Mouse (Mus musculus): ENCODE results near the gene Copz2. TPM values are rescaled to one million over a fixed set of nuclear protein-coding genes. Genes with fewer than 3 reads are reported as not detected.

Copz2 gene
- polyA plus RNA-seq, 1 experiment: 120 TPM

GRCm38 (mm10) chr11:96875745-96876144, 26.1 kb downstream of the Copz2 start:
- Histone ChIP-seq H3K36me3 (ENCODE audit: control insufficient read depth, insufficient read depth) (no peaks in the 10 kb centered on the region), H3K27me3 (ENCODE audit: control insufficient read depth, insufficient read depth, insufficient read length) (no peaks in the 10 kb centered on the region), H3K4me2 (ENCODE audit: low read depth) (peak overlapping the region; percentile 70), H3ac (ENCODE audit: control insufficient read depth, insufficient read length) (no peak overlapping the region), H3K4me3 (no peak overlapping the region), H3K79me2 (ENCODE audit: control insufficient read depth, insufficient read depth) (no peaks in the 10 kb centered on the region)
- peak in 2 of 3 experiments; percentile 51 to 71 for TF ChIP-seq MYOD1 (IDR thresholded peaks at IDR 0.05; ENCODE audit: control insufficient read depth in 1 of 3, insufficient read length in 2 of 3, low read depth in 2 of 3)
- no peak for TF ChIP-seq TCF3 (IDR thresholded peaks at IDR 0.05; ENCODE audit: insufficient read length, low read depth)
- TF ChIP-seq POLR2AphosphoS2 (IDR thresholded peaks at IDR 0.05; ENCODE audit: insufficient read length, low read depth): no peak
- no peak for TF ChIP-seq CEBPB (IDR thresholded peaks at IDR 0.05; ENCODE audit: insufficient read depth, poor library complexity, severe bottlenecking)
- TF ChIP-seq E2F4 (IDR thresholded peaks at IDR 0.05; ENCODE audit: insufficient read depth): no peak
- TF ChIP-seq SRF (IDR thresholded peaks at IDR 0.05; ENCODE audit: control insufficient read depth, insufficient read length, low read depth): no peak
- no peak for TF ChIP-seq TCF12 (IDR thresholded peaks at IDR 0.05; ENCODE audit: insufficient read depth, poor library complexity, severe bottlenecking)
- peak in 2 of 3 experiments; percentile 50 to 62 for TF ChIP-seq MYOG (IDR thresholded peaks at IDR 0.05; ENCODE audit: control insufficient read depth in 1 of 3, insufficient read depth in 1 of 3, insufficient read length in 2 of 3, low read depth in 2 of 3)
- no peak for TF ChIP-seq REST (IDR thresholded peaks at IDR 0.05; ENCODE audit: insufficient read depth, insufficient read length)

GRCm38 (mm10) chr11:96876300-96877040, 26.8 kb downstream of the Copz2 start:
- H3K4me3 ChIP-seq: no peak overlapping the region
- no peaks in the 10 kb centered on the region for H3K36me3 ChIP-seq (ENCODE audit: control insufficient read depth, insufficient read depth)
- H3ac ChIP-seq (ENCODE audit: control insufficient read depth, insufficient read length): no peak overlapping the region
- H3K27me3 ChIP-seq (ENCODE audit: control insufficient read depth, insufficient read depth, insufficient read length): no peaks in the 10 kb centered on the region
- H3K79me2 ChIP-seq (ENCODE audit: control insufficient read depth, insufficient read depth): no peaks in the 10 kb centered on the region
- no peak overlapping the region for H3K4me2 ChIP-seq (ENCODE audit: low read depth)
- no peak for TF ChIP-seq MAX (IDR thresholded peaks at IDR 0.05; ENCODE audit: low read depth)
- TF ChIP-seq USF1 (IDR thresholded peaks at IDR 0.05; ENCODE audit: low read depth): no peak
- no peak for TF ChIP-seq REST (IDR thresholded peaks at IDR 0.05; ENCODE audit: insufficient read depth, insufficient read length)
- TF ChIP-seq TCF3 (IDR thresholded peaks at IDR 0.05; ENCODE audit: insufficient read length, low read depth): no peak

- Histone ChIP-seq H3K4me2 (ENCODE audit: low read depth) (no peak overlapping the region), H3ac (ENCODE audit: control insufficient read depth, insufficient read length) (no peak overlapping the region), H3K79me2 (ENCODE audit: control insufficient read depth, insufficient read depth) (no peaks in the 10 kb centered on the region), H3K36me3 (ENCODE audit: control insufficient read depth, insufficient read depth) (no peaks in the 10 kb centered on the region), H3K4me3 (no peak overlapping the region), H3K27me3 (ENCODE audit: control insufficient read depth, insufficient read depth, insufficient read length) (no peaks in the 10 kb centered on the region)
- no peak for TF ChIP-seq CEBPB (IDR thresholded peaks at IDR 0.05; ENCODE audit: insufficient read depth, poor library complexity, severe bottlenecking)
- TF ChIP-seq MYOD1 (IDR thresholded peaks at IDR 0.05; ENCODE audit: control insufficient read depth in 1 of 3, insufficient read length in 2 of 3, low read depth in 2 of 3): no peak
- no peak for TF ChIP-seq SRF (IDR thresholded peaks at IDR 0.05; ENCODE audit: control insufficient read depth, insufficient read length, low read depth)
Measured at GRCm38 (mm10) chr11:96877071-96877470, 27.4 kb downstream of the Copz2 start.

- H3K36me3 ChIP-seq (ENCODE audit: control insufficient read depth, insufficient read depth): no peaks in the 10 kb centered on the region
- no peaks in the 10 kb centered on the region for H3K79me2 ChIP-seq (ENCODE audit: control insufficient read depth, insufficient read depth)
- TF ChIP-seq POLR2AphosphoS2 (IDR thresholded peaks at IDR 0.05; ENCODE audit: insufficient read length, low read depth) (no peak), MYOD1 (IDR thresholded peaks at IDR 0.05; ENCODE audit: control insufficient read depth in 1 of 3, insufficient read length in 2 of 3, low read depth in 2 of 3) (no peak), SRF (IDR thresholded peaks at IDR 0.05; ENCODE audit: control insufficient read depth, insufficient read length, low read depth) (no peak), TCF12 (IDR thresholded peaks at IDR 0.05; ENCODE audit: insufficient read depth, poor library complexity, severe bottlenecking) (no peak), POLR2A (IDR thresholded peaks at IDR 0.05; ENCODE audit: insufficient read length, low read depth) (no peak), MAX (IDR thresholded peaks at IDR 0.05; ENCODE audit: low read depth) (no peak), E2F4 (IDR thresholded peaks at IDR 0.05; ENCODE audit: insufficient read depth) (no peak), REST (IDR thresholded peaks at IDR 0.05; ENCODE audit: insufficient read depth, insufficient read length) (no peak), CEBPB (IDR thresholded peaks at IDR 0.05; ENCODE audit: insufficient read depth, poor library complexity, severe bottlenecking) (no peak), USF1 (IDR thresholded peaks at IDR 0.05; ENCODE audit: low read depth) (no peak), TCF3 (IDR thresholded peaks at IDR 0.05; ENCODE audit: insufficient read length, low read depth) (no peak), MYOG (IDR thresholded peaks at IDR 0.05; ENCODE audit: control insufficient read depth in 1 of 3, insufficient read depth in 1 of 3, insufficient read length in 2 of 3, low read depth in 2 of 3) (no peak)
- no peak overlapping the region for H3ac ChIP-seq (ENCODE audit: control insufficient read depth, insufficient read length)
- no peak overlapping the region for H3K4me2 ChIP-seq (ENCODE audit: low read depth)
- no peaks in the 10 kb centered on the region for H3K27me3 ChIP-seq (ENCODE audit: control insufficient read depth, insufficient read depth, insufficient read length)
- no peak overlapping the region for H3K4me3 ChIP-seq
Measured at GRCm38 (mm10) chr11:96878715-96879114, 29.0 kb downstream of the Copz2 start.

- H3ac ChIP-seq (ENCODE audit: control insufficient read depth, insufficient read length): no peak overlapping the region
- TF ChIP-seq POLR2AphosphoS2 (IDR thresholded peaks at IDR 0.05; ENCODE audit: insufficient read length, low read depth) (no peak), POLR2A (IDR thresholded peaks at IDR 0.05; ENCODE audit: insufficient read length, low read depth) (no peak), MYOG (IDR thresholded peaks at IDR 0.05; ENCODE audit: control insufficient read depth in 1 of 3, insufficient read depth in 1 of 3, insufficient read length in 2 of 3, low read depth in 2 of 3) (no peak), MYOD1 (IDR thresholded peaks at IDR 0.05; ENCODE audit: control insufficient read depth in 1 of 3, insufficient read length in 2 of 3, low read depth in 2 of 3) (no peak), CEBPB (IDR thresholded peaks at IDR 0.05; ENCODE audit: insufficient read depth, poor library complexity, severe bottlenecking) (no peak), REST (IDR thresholded peaks at IDR 0.05; ENCODE audit: insufficient read depth, insufficient read length) (no peak), TCF12 (IDR thresholded peaks at IDR 0.05; ENCODE audit: insufficient read depth, poor library complexity, severe bottlenecking) (no peak)
- no peaks in the 10 kb centered on the region for H3K79me2 ChIP-seq (ENCODE audit: control insufficient read depth, insufficient read depth)
- no peak overlapping the region for H3K4me2 ChIP-seq (ENCODE audit: low read depth)
- no peaks in the 10 kb centered on the region for H3K27me3 ChIP-seq (ENCODE audit: control insufficient read depth, insufficient read depth, insufficient read length)
- H3K4me3 ChIP-seq: no peak overlapping the region
- H3K36me3 ChIP-seq (ENCODE audit: control insufficient read depth, insufficient read depth): no peaks in the 10 kb centered on the region
Measured at GRCm38 (mm10) chr11:96879359-96879758, 29.7 kb downstream of the Copz2 start.
